Mouse (Mus musculus) megakaryocyte progenitor cell, adult 5-6 weeks (primary cell): Measurements from ENCODE around the gene Icam2. TPM values are rescaled to one million over a fixed set of nuclear protein-coding genes. Genes with fewer than 3 reads are reported as not detected.

Experiments
- ATAC-seq: replicated peaks from 2 replicates; pipeline ENCODE4 v1.8.0; 2016; ENCODE audit warnings: mild to moderate bottlenecking, moderate TSS enrichment, inconsistent platforms; ENCODE audit not compliant: poor library complexity
- total RNA-seq, 2 experiments: library from RNA; stranded (forward) in 1 of 2; stranded (reverse) in 1 of 2; fragments of 157-497, 149-512 nt in 1 of 2; fragments of 200-1000 nt in 1 of 2; gene quantifications; 2 replicates each; pipeline versions ENCODE4 v1.2.3 to v1.2.4; 2015 to 2017

Gene Icam2
- total RNA-seq, 2 experiments from 2014 or later, result 60.3 to 123 TPM

DNA sequence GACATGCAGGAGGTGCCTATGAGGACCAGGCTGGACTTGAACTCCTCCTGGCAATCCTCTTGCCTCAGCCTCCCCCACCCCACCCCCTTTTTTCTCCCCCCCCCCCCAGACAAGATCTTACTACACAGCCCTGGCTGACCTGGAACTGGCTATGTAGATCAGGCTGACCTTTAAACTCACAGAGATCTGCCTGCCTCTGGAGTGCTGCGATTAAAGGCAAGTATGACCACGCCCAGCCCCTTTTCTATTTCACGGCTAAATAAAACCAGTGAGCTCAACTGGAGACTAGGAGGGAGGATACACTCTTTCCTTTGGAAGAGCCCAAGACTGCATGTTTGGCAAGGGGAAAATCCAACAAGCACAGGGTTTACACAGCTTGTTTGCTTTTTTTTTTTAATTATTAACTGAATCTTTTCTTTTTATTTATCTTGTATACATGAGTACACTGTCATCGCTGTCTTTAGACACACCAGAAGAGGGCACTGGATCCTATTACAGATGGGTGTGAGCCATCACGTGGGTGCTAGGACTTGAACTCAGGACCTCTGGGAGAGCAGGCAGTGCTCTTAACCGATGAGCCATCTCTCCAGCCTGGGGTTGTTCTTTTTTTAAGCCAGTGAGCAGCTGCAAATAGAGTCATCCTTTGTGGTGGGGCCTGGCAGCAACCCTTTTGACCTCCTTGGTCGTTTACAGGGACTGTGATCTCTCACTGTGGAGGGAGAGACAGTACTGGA is 4.9 kb upstream of the Icam2 start:
- no peak for ATAC-seq

DNA sequence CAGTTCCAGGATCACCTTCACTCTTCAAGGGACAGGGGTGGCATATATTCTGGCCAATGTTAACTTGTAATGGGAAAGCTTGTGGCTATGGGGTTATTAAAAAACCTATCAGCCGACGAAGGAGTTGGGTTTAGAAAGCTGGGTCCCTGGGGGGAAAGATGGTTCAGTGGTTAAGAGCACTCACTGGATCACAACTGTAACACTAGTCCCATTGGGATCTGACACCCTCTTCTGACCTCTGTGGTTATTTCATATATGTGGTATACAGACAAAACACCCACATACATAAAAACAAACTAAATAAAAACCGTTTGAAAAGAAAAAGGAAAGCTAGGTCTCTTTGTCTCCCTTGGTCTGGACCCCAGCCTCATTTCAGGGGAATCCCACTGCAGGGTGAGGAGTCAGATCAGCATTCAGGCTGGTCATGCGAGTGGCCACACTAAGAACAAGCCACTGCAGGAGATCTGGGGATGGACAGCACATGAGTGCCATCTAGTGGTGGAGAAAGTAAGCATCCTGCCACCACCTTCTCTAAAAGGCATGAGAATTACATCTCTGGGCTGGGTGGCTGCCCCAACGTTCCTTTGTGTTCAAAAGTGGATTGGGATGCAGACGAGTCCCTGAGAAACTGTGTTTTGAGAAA is 3.8 kb upstream of the Icam2 start:
- peak; percentile 76 for ATAC-seq

DNA sequence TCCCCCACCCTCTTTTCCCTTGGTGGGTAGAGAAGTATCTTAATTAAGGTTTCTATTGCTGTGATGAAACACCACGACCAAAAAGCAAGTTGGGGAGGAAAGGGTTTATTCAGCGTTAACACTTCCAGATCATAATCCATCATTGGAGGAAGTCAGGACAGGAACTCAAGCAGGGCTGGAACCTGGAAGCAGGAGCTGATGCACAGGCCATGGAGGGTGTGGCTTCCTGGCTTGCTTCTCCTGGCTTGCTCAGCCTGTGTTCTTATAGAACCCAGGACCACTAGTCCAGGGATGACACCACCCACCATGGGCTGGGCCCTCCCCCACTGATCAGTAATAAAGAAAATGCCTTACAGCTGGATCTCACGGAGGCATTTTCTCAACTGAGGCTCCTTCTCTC is 2.9 kb upstream of the Icam2 start:
- ATAC-seq, result no peak

DNA sequence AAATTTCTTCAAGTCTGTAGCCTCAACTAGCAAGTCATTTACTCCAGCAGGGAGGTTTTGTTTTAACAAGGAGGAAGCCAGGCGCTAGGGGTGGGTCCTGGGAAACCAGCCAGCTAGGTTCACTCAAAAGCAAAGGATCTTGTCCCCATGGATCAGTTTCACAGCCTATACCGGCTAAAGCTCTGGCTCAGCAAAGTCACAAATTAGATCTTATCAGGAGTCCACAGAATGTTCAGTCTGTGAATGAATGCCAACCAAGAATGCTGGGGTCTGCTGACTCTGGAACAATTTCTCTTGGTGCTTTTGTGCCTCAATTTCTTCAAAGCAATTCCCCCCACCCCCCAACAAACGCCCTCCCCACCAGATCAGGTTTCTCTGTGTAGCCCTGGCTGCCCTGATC is 1.7 kb upstream of the Icam2 start:
- no peak for ATAC-seq

DNA sequence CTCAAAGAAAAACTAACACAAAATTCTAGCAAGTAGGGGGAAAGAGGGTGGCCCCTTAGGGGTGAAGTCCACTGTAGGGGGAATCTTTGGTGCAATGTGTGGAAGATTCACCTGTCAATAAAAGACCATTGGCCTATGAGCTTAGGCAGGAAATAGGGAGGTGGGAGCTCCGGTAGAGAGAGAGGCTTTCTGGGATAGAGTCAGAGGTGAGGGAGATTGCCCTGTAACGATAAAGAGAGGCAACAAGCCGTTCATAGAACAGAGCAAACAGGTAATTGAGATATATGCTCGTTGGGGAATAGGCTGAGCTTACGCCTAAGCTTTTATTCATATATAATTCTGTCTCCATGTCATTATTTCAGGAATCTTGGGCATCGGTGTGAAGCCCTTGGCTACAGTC is 855 bp downstream of the Icam2 start:
- ATAC-seq, result peak; percentile 33

DNA sequence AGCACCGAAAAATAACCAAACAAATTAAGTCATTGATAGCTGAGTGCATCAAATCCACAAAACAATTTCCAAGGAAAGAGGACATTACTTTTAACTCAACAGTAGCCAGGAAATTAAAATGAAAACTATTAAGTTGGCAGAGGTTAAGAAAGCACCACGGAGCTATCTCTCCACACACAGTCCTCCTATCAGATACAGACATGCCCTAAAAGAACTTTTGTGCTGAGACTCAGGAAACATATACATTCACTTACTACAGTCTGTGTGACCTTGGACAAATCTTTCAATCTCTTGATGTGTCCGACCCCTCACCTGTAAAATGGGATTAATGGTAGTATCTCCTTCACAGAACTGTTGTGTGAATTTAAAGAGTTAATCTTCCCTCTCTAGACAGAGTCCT is 1.5 kb downstream of the Icam2 start:
- 0 out of 2 replicates have a peak, but pooled peaks have one; percentile 24 for ATAC-seq

DNA sequence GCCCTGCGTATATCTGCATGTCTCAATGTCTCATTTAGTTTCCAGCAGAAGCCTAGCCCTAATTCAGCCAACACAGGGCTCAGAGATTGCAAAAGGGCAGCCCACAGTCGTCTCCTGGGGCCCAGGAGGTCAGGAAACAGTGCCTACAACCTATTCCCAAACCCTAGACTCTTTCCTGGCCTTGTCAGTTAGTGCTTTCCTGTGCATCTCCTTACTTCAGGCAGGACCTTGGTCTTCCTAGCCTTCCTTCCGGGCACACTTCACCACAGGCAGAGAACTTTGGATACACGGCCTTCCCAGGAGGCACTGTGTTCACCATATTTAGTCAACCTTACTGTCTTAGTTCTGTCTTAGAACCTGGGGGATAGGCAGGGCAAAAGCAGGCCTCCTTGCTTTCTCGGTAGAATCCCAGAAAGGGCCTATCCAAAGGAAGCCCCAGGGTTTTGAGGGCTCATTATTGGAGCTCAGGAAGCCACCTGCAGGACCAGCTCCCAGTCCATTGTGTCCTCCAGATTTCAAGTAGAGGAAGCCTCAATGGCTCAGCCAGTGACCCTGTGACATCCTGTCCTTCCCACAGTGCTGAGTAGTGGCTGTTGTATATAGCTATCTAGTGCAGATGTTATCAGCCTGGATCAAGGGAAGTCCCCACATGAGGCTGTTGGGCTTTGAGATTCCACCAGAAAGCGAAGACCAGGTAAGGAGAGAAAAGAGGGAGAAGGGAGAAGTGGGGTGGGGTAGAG is 4.7 kb downstream of the Icam2 start:
- no peak for ATAC-seq

DNA sequence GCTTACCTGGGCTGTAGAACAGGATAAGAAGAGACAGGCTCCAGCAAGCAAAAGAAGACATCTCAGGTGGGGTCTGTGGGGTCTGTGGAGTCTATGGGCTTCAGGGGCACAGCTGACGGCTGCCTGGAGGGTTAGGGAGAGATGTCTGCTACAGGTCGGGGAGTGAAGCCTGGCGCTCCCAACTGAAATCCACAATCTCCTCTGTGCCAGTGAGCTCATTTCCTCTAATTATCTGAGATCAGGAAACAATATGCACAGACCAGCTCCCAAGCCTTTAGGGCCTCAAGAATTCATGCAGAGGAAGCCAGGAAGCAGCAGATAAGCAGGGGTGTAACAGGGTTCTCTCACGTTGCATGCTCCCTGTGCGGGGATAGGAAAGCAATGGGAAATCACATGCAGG is 5.5 kb downstream of the Icam2 start:
- peak; percentile 57 for ATAC-seq

DNA sequence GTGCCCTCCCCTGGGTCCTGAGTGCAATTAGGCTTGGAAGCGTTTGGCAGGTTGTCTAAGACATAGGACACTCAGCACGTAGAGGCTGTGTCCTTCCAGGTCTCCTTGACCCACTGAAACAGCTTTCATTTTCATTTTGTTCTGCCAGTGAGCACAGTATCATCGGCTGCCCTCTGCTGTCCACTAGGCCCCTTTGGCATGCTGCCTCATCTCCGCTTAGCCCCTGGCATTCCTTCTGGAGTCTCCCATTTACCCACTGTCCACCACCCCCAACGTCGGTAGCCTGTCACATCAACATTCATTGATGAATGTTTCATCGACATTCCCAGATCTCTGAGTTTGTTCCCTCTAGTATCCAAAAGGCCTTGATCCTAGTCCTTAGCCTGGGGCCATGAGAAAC is 6.0 kb downstream of the Icam2 start:
- ATAC-seq, result no peak

DNA sequence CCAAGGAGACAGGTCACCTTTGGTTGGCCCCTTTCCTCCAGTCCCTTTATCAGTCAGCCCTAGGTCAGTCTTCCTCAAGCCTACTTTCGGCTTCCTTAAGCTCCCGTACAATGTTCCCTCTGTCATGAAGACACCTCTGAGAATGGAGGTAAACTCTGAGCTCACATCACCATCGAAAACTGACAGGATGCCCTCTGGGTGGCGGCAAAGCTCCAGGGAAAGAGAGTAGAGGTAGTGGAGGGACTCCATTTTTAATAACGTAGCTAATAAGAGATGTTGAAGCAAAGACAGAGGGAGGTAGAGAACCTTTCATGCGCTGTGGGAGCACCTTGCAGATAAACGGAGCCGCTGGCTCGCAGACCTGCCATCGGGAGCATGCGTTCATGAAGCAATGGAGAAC is 6.9 kb downstream of the Icam2 start:
- peak; percentile 35 for ATAC-seq

DNA sequence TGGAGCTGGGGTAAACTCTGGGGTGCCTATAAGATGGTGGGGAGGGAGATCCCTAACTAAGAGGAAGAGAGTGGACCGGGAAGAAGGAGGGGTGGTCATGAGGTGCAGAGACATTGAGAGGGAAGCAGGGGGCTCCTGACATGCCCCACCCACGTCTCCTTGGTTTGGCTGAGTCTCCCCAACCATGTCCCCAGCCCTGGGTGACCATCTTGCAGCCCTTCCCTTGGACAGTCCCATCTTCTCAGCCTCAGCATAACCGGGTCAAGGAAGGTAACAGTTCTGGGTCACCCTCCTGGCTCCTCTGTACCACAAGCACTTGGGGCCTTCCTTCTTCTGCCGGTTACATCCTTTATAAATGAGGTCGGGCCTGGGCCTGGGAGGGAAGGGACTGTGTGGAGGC is 12.9 kb downstream of the Icam2 start:
- ATAC-seq, result no peak

DNA sequence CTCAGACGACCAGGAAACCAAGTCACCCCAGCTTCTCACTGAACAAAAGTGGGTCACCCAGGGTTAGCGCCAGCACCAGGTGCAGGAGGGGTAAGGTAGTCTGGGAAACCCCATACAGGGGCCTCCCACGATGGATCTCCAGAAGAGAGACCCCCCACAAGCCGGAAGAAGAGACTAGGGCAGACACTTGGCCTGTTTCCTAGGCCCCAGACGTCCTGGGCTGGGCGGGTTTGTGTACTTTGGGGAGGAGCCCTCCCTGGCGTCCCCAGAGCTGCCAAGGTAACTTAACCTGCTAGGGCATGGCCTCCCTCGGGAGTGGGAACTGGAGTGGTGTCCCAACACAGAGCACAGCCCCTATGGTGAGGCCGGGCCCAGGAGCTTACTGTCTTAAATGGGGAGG is 13.3 kb downstream of the Icam2 start:
- no peak for ATAC-seq

DNA sequence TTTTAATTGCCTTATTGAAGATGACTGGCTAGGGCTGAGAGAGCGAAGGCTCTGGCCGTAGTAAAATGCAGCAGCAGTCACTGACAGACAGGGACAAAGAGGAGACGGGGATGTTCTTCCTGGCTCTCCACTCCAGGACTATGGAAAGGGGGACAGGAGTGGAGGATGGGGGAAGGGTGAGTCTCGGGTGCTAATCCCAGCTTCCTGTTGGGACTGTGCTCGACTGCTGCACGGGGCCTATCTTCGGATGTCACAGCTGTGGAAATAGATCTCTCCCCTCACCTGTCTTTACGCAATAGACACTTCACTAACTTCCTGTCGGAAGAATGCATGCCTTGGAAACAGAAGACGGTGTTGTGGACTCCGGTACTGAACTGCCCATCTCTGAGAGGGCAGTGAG is 13.9 kb downstream of the Icam2 start:
- no peak for ATAC-seq

DNA sequence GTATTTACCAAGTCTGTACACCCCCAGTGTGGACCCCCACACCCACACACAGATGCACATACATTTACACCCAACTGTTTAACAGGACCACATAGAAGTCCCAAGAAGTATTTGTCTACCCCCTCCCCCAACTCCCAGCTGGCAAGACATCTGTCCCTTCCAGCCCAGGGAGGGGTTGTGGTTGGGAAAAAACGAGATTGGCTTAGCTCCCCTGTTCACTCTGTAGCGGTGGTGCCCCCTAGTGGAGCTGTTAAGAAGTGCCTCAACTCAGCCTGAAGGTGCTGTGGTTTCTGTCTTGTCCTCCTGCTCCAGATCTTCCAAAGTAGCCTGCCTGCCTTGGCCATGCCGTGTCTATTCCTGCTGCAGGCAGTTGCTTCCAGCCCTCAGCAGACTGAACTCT is 21.6 kb downstream of the Icam2 start:
- ATAC-seq, result peak; percentile 94

DNA sequence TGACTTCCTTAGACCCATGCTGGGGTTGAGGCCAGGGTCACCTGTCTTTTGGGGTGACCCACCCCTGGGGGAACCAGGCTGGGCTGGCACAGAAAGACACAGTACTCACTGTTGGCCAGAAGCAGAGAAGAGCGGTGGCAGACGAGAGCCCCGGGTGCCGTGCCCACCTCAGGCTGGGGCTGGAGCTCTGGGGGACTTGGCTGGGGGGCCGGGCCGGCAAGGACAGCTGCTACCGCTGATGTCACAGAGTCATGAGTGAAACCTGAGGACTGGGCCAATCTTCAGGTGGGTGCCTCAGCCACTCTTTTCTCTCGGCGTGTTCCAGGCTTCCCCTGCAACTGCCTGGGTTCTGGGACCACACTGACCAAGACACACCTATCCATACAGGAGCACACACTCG is 22.5 kb downstream of the Icam2 start, which contains the start of gene Prr29:
Prr29 (plus strand) TSS at position 107 of the 400 bp plus-strand sequence.
- no peak for ATAC-seq

DNA sequence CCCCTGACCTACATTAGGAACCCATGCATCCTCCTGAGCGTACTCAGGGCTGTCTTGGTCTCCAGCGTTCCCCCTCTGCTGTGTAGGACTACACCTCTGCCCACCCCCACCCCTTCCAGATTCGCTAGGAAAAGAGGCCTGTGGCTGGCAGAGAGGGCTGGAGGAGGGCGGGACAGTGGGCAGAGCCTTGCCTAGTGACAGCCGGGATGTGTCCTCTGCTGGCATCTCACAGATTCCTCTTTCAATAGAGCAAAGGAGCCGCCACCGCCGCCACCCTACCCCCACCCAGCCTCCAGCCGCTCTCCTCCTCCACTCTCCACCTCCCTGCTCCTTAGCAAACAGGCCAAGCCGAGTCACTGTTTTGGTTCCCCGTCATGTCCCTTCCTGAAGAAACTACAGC is 23.2 kb downstream of the Icam2 start:
- peak; percentile 22; the same call in 1 of the 2 replicates for ATAC-seq

DNA sequence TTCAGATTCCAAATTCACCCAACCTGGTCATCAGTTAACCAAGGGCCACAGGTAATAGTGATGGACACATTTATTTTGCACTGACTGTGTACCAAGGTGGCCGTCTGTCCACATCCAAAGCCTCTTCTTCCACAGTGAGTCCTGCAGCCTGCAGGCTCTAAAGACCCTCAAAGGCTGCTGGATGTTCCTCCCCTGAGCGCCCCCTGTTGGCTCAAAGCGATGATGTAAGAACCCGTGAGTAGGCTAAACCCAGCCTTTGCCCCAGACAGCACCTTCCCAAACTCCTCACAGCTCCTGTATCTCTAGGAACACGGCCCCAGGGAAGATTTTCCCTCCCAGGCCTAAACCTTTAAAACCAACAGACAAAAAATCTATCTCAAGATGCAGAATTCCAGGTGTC is 28.5 kb downstream of the Icam2 start:
- ATAC-seq, result peak; percentile 68

DNA sequence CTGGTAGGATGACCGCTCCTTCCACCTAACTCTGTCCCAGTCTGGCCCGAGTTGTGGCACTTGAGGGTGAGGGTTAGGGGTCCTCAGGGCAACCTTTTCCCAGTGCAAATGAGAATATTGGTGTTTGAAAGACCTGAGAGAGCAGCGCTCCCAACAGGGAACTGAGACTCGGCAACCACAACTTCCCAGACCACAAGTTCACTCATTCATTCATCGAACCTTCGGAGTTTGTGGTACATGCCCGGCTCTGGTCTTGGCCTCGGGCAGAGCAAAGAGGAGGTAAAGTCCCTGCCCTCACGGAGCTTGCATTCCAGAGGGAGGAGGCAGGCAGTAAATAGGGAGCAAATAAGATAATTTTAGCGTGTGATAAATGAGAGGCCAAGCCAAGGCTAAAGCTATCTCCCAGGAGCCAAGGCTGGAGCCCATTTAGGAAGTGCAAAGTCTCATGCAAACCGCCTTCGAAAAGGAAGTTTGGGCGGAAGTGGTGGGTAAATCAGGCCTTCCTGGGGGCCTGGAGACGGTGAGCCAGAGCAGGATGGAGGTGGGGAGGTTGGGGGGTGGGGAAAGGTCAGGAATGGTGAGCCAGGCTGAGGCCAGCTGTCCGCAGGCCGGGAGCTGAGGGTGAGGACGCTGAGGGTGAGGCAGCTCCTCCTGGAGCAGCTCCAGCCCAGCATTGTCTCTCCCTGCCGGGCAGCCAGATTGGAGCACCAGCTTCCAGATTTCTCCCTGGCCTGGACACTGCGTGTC is 32.3 kb downstream of the Icam2 start:
- peak; percentile 66 for ATAC-seq

DNA sequence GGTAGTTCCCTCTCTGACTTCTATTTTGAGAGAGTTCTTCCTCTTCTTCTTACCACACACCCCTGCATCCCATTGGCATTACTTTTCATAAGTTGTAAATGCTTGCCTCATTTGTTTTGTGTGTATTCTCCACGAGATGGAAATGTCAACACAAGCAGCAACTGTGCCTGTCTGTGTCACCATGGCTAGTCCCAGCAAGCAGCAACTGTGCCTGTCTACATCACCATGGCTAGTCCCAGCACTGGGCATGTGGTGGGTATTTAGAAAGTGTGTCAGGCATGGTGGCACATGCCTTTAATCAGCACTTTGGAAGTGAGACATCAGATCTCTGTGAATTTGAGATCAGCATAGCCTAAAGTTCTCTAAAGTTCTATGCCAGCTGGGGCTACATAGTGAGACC is 33.7 kb downstream of the Icam2 start:
- no peak for ATAC-seq

DNA sequence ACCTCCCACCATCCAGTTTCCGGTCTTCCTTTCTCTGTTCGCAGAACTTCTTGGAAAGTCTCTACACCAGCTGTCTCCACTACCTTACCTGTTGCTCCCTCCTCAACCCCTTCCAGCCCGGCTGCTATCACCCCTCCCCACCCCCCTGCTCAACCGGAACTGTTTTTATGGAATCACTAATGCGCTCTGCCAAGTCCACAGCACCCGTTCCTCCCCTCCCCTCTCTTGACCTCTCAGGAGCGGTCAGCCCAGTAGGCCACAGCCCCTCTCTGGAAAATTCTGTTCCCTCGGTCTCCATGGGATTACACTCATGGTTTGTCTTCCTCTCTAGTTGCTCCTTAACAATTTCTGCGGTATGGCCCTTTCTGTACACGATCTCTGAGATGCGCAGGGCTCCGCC is 34.7 kb downstream of the Icam2 start, which contains the start of gene Scn4a:
Scn4a (minus strand) TSS at position 101 of the 400 bp plus-strand sequence.
- no peak for ATAC-seq

DNA sequence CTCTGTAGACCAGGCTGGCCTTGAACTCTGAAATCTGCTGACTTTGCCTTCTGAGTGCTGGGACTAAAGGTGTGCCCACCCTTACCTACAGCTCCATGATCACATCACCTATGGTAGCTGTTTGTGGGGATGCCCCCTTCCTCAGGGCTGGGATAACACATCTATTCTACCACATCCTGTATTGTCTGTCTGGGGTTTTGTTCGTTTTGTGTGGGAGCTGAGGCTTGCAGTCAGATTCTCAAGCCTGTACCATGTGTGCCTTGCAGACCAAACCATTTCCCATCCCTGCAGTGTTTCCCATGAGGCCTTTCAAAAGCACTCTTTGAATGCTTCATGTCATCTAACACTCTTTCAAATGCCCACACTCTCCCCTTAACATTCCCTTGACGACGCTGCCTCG is 35.9 kb downstream of the Icam2 start:
- no peak for ATAC-seq
